ENCODE assay signal across 9 mouse cellular contexts in genomic region chr6:98271553-98271952, GRCm38 (mm10).
A peak's percentile ranks its signal among the peaks of the same experiment; 100 is the strongest.
DNase-seq lines count a peak whose midpoint lies in the region; ATAC-seq and TF ChIP-seq lines count a peak whose summit lies in the region.
"Had no signal": no experiment of that assay in that cellular context is flagged by ENCODE, and none has a peak within 500 bp of the region (broad histone marks: within the 10 kb centered on the region; RNA-seq: fewer than 3 reads in every experiment).

No protein-coding gene starts in this region.

- peak; percentile 74 for TF ChIP-seq CTCF in hindbrain, postnatal 0 days (IDR thresholded peaks at IDR 0.05; ENCODE audit: low read depth)
- TF ChIP-seq CTCF in thymus, adult 2 months (IDR thresholded peaks at IDR 0.05; ENCODE audit: borderline replicate concordance, control insufficient read depth, extremely low read depth, insufficient read depth, low read length, poor library complexity), result no peak

- no peaks in the 10 kb centered on the region for H3K27me3 ChIP-seq in hindbrain, postnatal 0 days (ENCODE audit: insufficient read depth, low read length)
- H3K27me3 ChIP-seq in hindbrain, embryonic 13.5 days, result no peaks in the 10 kb centered on the region
- no peaks in the 10 kb centered on the region for H3K27me3 ChIP-seq in thymus, adult 2 months (ENCODE audit: control insufficient read depth, insufficient read depth, low read length)
- H3K27me3 ChIP-seq: limb, embryonic 15.5 days; stomach, embryonic 15.5 days had no signal

- no peak for ATAC-seq in hindbrain, postnatal 0 days
- no peak for ATAC-seq in hindbrain, embryonic 13.5 days (ENCODE audit: low FRiP score)

- 92% methylated on average over 1 of the region's 1 CpGs for WGBS in hindbrain, postnatal 0 days
- WGBS in hindbrain, embryonic 13.5 days, result 85% methylated on average over 1 of the region's 1 CpGs
- 93% methylated on average over 1 of the region's 1 CpGs for WGBS in thymus, adult 2 months

- no peaks in the 10 kb centered on the region for H3K9me3 ChIP-seq in hindbrain, postnatal 0 days (ENCODE audit: low read length)
- H3K9me3 ChIP-seq in hindbrain, embryonic 13.5 days, result no peaks in the 10 kb centered on the region
- H3K9me3 ChIP-seq: limb, embryonic 15.5 days; stomach, embryonic 15.5 days had no signal

- H3K36me3 ChIP-seq in hindbrain, postnatal 0 days (ENCODE audit: insufficient read depth, low read length), result no peaks in the 10 kb centered on the region
- H3K36me3 ChIP-seq in hindbrain, embryonic 13.5 days, result no peaks in the 10 kb centered on the region
- no peaks in the 10 kb centered on the region for H3K36me3 ChIP-seq in thymus, adult 2 months (ENCODE audit: control insufficient read depth, insufficient read depth, low read length)
- H3K36me3 ChIP-seq: limb, embryonic 15.5 days; stomach, embryonic 15.5 days had no signal

- H3K4me2 ChIP-seq in hindbrain, postnatal 0 days (ENCODE audit: low read depth, low read length), result no peak overlapping the region
- H3K4me2 ChIP-seq in hindbrain, embryonic 13.5 days, result no peak overlapping the region
- H3K4me2 ChIP-seq: limb, embryonic 15.5 days; stomach, embryonic 15.5 days had no signal

- no peak overlapping the region for H3K9ac ChIP-seq in hindbrain, postnatal 0 days (replicated peaks; ENCODE audit: low read length)
- H3K9ac ChIP-seq in hindbrain, embryonic 13.5 days, result no peak overlapping the region
- H3K9ac ChIP-seq: limb, embryonic 15.5 days; stomach, embryonic 15.5 days had no signal

- H3K4me1 ChIP-seq in hindbrain, postnatal 0 days (ENCODE audit: insufficient read depth, low read length), result no peaks in the 10 kb centered on the region
- no peaks in the 10 kb centered on the region for H3K4me1 ChIP-seq in hindbrain, embryonic 13.5 days (replicated peaks)
- no peaks in the 10 kb centered on the region for H3K4me1 ChIP-seq in thymus, adult 2 months (replicated peaks; ENCODE audit: control insufficient read depth, insufficient read depth, low read length)
- H3K4me1 ChIP-seq: limb, embryonic 15.5 days; stomach, embryonic 15.5 days had no signal

- no peak overlapping the region for H3K4me3 ChIP-seq in hindbrain, postnatal 0 days (ENCODE audit: low read length)
- H3K4me3 ChIP-seq in hindbrain, embryonic 13.5 days, result no peak overlapping the region
- H3K4me3 ChIP-seq in thymus, adult 2 months (ENCODE audit: control insufficient read depth, insufficient read depth, low read length), result no peak overlapping the region
- H3K4me3 ChIP-seq: limb, embryonic 15.5 days; stomach, embryonic 15.5 days had no signal

- H3K27ac ChIP-seq in hindbrain, postnatal 0 days, result no peak overlapping the region
- no peak overlapping the region for H3K27ac ChIP-seq in hindbrain, embryonic 13.5 days
- no peak overlapping the region for H3K27ac ChIP-seq in thymus, adult 2 months (ENCODE audit: control insufficient read depth, insufficient read depth, low read length)
- H3K27ac ChIP-seq: limb, embryonic 15.5 days; stomach, embryonic 15.5 days had no signal

- peak; percentile 54 for DNase-seq in hindbrain, postnatal 0 days (ENCODE audit: low spot score)
- DNase-seq in B cell, adult 2 months, result peak; percentile 67 to 69
- peak; percentile 10 for DNase-seq in MN1 (ENCODE audit: low spot score)
- peak; percentile 51 for DNase-seq in forelimb bud, embryonic 11.5 days (ENCODE audit: low read depth, low spot score)
- DNase-seq in lung, postnatal 14 days, result peak; percentile 63
- DNase-seq in thymus, adult 2 months, result peak; percentile 71

- no peak for TF ChIP-seq POLR2A in thymus, adult 2 months (IDR thresholded peaks at IDR 0.05; ENCODE audit: control insufficient read depth, extremely low read depth, insufficient read depth, low read length, poor library complexity)

Comparison
In these comparisons a context has a peak if more than half of its experiments do, and no peak if none do; other contexts are left out.
1. DNase-seq: peak in every context shown above with its lines; median percentile 71 in thymus, adult 2 months; 68 in B cell, adult 2 months; 63 in lung, postnatal 14 days; 54 in hindbrain, postnatal 0 days; 51 in forelimb bud, embryonic 11.5 days; 10 in MN1.